Mouse (Mus musculus): ENCODE results near the gene Crygd. TPM values are rescaled to one million over a fixed set of nuclear protein-coding genes. Genes with fewer than 3 reads are reported as not detected.
A peak's percentile ranks its signal among the peaks of the same experiment; 100 is the strongest.

Crygd gene
- total and polyA plus RNA-seq, 3 experiments = not detected

GRCm38 (mm10) chr1:65041837-65042236 lies 21.4 kb downstream of the Crygd start:
- no peak overlapping the region for H3K9ac ChIP-seq (ENCODE audit: insufficient read depth, low read depth)
- in situ Hi-C loops (cut with MboI; ENCODE audit: low pct_ligation_motif_present, low pct_unique_long_range_greater_than_20kb, low sequenced_read_pairs) = no loop called here
- dilution Hi-C loops (cut with MboI; ENCODE audit: extremely low pct_ligation_motif_present, extremely low pct_unique_long_range_greater_than_20kb, low sequenced_read_pairs) = no loop called here
- no peaks in the 10 kb centered on the region for H3K36me3 ChIP-seq (replicated peaks in 1 of 2; ENCODE audit: control insufficient read depth in 1 of 2, insufficient read depth in 1 of 2, low read length in 1 of 2)
- H3K9me3 ChIP-seq (replicated peaks; ENCODE audit: low read length) = no peaks in the 10 kb centered on the region
- no peak overlapping the region for H3K4me2 ChIP-seq (ENCODE audit: insufficient read depth, low read depth, poor library complexity, severe bottlenecking)
- H3K79me2 ChIP-seq (replicated peaks; ENCODE audit: control insufficient read depth, extremely low read depth, insufficient read depth, poor library complexity, severe bottlenecking) = no peaks in the 10 kb centered on the region
- TF ChIP-seq USF1 (IDR thresholded peaks at IDR 0.05; ENCODE audit: low read depth, low read length) (no peak), KAT2A (IDR thresholded peaks at IDR 0.05; ENCODE audit: insufficient replicate concordance, low read length) (no peak), UBTF (IDR thresholded peaks at IDR 0.05; ENCODE audit: low read depth, low read length) (no peak), JUND (conservative IDR thresholded peaks at IDR 0.05; ENCODE audit: low read depth, low read length) (no peak), JUN (IDR thresholded peaks at IDR 0.05; ENCODE audit: insufficient read depth, low read depth, low read length) (no peak), CHD1 (IDR thresholded peaks at IDR 0.05; ENCODE audit: low read depth, low read length) (peak; percentile 97), CHD2 (IDR thresholded peaks at IDR 0.05; ENCODE audit: low read length) (no peak)
- H3K4me1 ChIP-seq (ENCODE audit: control insufficient read depth in 1 of 2, insufficient read depth in 2 of 2) = peaks cover 3 to 28% of the 10 kb centered on the region in 2 experiments; a peak in 3 of 4 replicates
- no peak overlapping the region for H3K27ac ChIP-seq (ENCODE audit: insufficient read depth, low read depth)
- no peaks in the 10 kb centered on the region for H3K27me3 ChIP-seq (replicated peaks)
- no peak overlapping the region for H3K4me3 ChIP-seq (replicated peaks in 1 of 3; ENCODE audit: low read depth in 2 of 3, low read length in 2 of 3, poor library complexity in 1 of 3)
- no peak for DNase-seq (ENCODE audit: extremely low read depth)

- no peak overlapping the region for H3K4me2 ChIP-seq (ENCODE audit: insufficient read depth, low read depth, poor library complexity, severe bottlenecking)
- in situ Hi-C loops (cut with MboI; ENCODE audit: low pct_ligation_motif_present, low pct_unique_long_range_greater_than_20kb, low sequenced_read_pairs) (no loop called here), dilution Hi-C loops (cut with MboI; ENCODE audit: extremely low pct_ligation_motif_present, extremely low pct_unique_long_range_greater_than_20kb, low sequenced_read_pairs) (no loop called here)
- H3K79me2 ChIP-seq (replicated peaks; ENCODE audit: control insufficient read depth, extremely low read depth, insufficient read depth, poor library complexity, severe bottlenecking) = no peaks in the 10 kb centered on the region
- TF ChIP-seq MXI1 (IDR thresholded peaks at IDR 0.05; ENCODE audit: low read depth, low read length) = no peak
- H3K4me3 ChIP-seq (replicated peaks in 1 of 3; ENCODE audit: low read depth in 2 of 3, low read length in 2 of 3, poor library complexity in 1 of 3) = no peak overlapping the region
- H3K27me3 ChIP-seq (replicated peaks) = no peaks in the 10 kb centered on the region
- no peaks in the 10 kb centered on the region for H3K9me3 ChIP-seq (replicated peaks; ENCODE audit: low read length)
- no peak overlapping the region for H3K27ac ChIP-seq (ENCODE audit: insufficient read depth, low read depth)
- H3K4me1 ChIP-seq (ENCODE audit: control insufficient read depth in 1 of 2, insufficient read depth in 2 of 2) = peaks cover 3 to 28% of the 10 kb centered on the region in 2 experiments; a peak in 3 of 4 replicates
- H3K36me3 ChIP-seq (replicated peaks in 1 of 2; ENCODE audit: control insufficient read depth in 1 of 2, insufficient read depth in 1 of 2, low read length in 1 of 2) = no peaks in the 10 kb centered on the region
- H3K9ac ChIP-seq (ENCODE audit: insufficient read depth, low read depth) = no peak overlapping the region
- no peak for DNase-seq (ENCODE audit: extremely low read depth)
Observed at GRCm38 (mm10) chr1:65040806-65041205, 22.4 kb downstream of the Crygd start.

GRCm38 (mm10) chr1:65039679-65040078 lies 23.6 kb downstream of the Crygd start:
- Histone ChIP-seq H3K9ac (ENCODE audit: insufficient read depth, low read depth) (no peak overlapping the region), H3K27me3 (replicated peaks) (no peaks in the 10 kb centered on the region), H3K36me3 (replicated peaks in 1 of 2; ENCODE audit: control insufficient read depth in 1 of 2, insufficient read depth in 1 of 2, low read length in 1 of 2) (no peaks in the 10 kb centered on the region), H3K79me2 (replicated peaks; ENCODE audit: control insufficient read depth, extremely low read depth, insufficient read depth, poor library complexity, severe bottlenecking) (no peaks in the 10 kb centered on the region), H3K4me2 (ENCODE audit: insufficient read depth, low read depth, poor library complexity, severe bottlenecking) (no peak overlapping the region), H3K4me3 (replicated peaks in 1 of 3; ENCODE audit: low read depth in 2 of 3, low read length in 2 of 3, poor library complexity in 1 of 3) (no peak overlapping the region), H3K9me3 (replicated peaks; ENCODE audit: low read length) (no peaks in the 10 kb centered on the region), H3K27ac (ENCODE audit: insufficient read depth, low read depth) (no peak overlapping the region), H3K4me1 (ENCODE audit: control insufficient read depth in 1 of 2, insufficient read depth in 2 of 2) (peaks cover 3 to 23% of the 10 kb centered on the region in 2 experiments; a peak in 3 of 4 replicates)
- in situ Hi-C loops (cut with MboI; ENCODE audit: low pct_ligation_motif_present, low pct_unique_long_range_greater_than_20kb, low sequenced_read_pairs) = no loop called here
- no peak for TF ChIP-seq HCFC1 (IDR thresholded peaks at IDR 0.05; ENCODE audit: low read depth, low read length)
- DNase-seq (ENCODE audit: extremely low read depth) = no peak
- dilution Hi-C loops (cut with MboI; ENCODE audit: extremely low pct_ligation_motif_present, extremely low pct_unique_long_range_greater_than_20kb, low sequenced_read_pairs) = no loop called here
